Mouse (Mus musculus) megakaryocyte, adult 5-6 weeks (primary cell): Measurements from ENCODE around the gene Hils1. TPM values are rescaled to one million over a fixed set of nuclear protein-coding genes. Genes with fewer than 3 reads are reported as not detected.

ENCODE experiments used
- total RNA-seq, 2 experiments: library from RNA; stranded (forward) in 1 of 2; stranded (reverse) in 1 of 2; fragments of 153-499, 151-499 nt in 1 of 2; fragments of 221-1000, 200-1000 nt in 1 of 2; gene quantifications; 2 replicates each; pipeline versions ENCODE4 v1.2.3 to v1.2.4; 2015 to 2017

Hils1 gene
- total RNA-seq, 2 experiments from 2014 or later, result not detected

Other genes with a start within 250 kb of the Hils1 start
- not detected in 2 replicates for gene Cdc34b, start 225.8 kb upstream of the Hils1 start, total RNA-seq (2015)
- not detected in 2 replicates for gene Cdc34b, start 225.8 kb upstream of the Hils1 start, total RNA-seq (2017)
- gene Tmem92, start 184.9 kb upstream of the Hils1 start, total RNA-seq (2015), result not detected in 2 replicates
- gene Tmem92, start 184.9 kb upstream of the Hils1 start, total RNA-seq (2017), result not detected in 2 replicates
- 0.36 and 0.42 TPM in 2 replicates for gene Col1a1, start 31.4 kb upstream of the Hils1 start, total RNA-seq (2015)
- gene Col1a1, start 31.4 kb upstream of the Hils1 start, total RNA-seq (2017), result 0.49 and 4.8 TPM in 2 replicates
- not detected in 2 replicates for gene Sgca, start 8.7 kb downstream of the Hils1 start, total RNA-seq (2015)
- not detected in 2 replicates for gene Sgca, start 8.7 kb downstream of the Hils1 start, total RNA-seq (2017)
- 73.7 and 76.7 TPM in 2 replicates for gene Ppp1r9b, start 23.4 kb downstream of the Hils1 start, total RNA-seq (2015)
- 155 and 158 TPM in 2 replicates for gene Ppp1r9b, start 23.4 kb downstream of the Hils1 start, total RNA-seq (2017)
- gene Samd14, start 42.3 kb downstream of the Hils1 start, total RNA-seq (2015), result 0.74 and 1.0 TPM in 2 replicates
- gene Samd14, start 42.3 kb downstream of the Hils1 start, total RNA-seq (2017), result 0.18 and 0.69 TPM in 2 replicates
- gene Pdk2, start 73.8 kb downstream of the Hils1 start, total RNA-seq (2015), result 4.5 and 6.3 TPM in 2 replicates
- gene Pdk2, start 73.8 kb downstream of the Hils1 start, total RNA-seq (2017), result 0.73 and 1.7 TPM in 2 replicates
- gene Itga3, start 109.2 kb downstream of the Hils1 start, total RNA-seq (2015), result 0.09 TPM in 1 of 2 replicates, not detected in the other
- 0.24 TPM in 1 of 2 replicates, not detected in the other for gene Itga3, start 109.2 kb downstream of the Hils1 start, total RNA-seq (2017)
- 0.04 TPM in 1 of 2 replicates, not detected in the other for gene Dlx3, start 152.5 kb downstream of the Hils1 start, total RNA-seq (2015)
- gene Dlx3, start 152.5 kb downstream of the Hils1 start, total RNA-seq (2017), result not detected in 2 replicates
- not detected in 2 replicates for gene Dlx4, start 178.7 kb downstream of the Hils1 start, total RNA-seq (2015)
- gene Dlx4, start 178.7 kb downstream of the Hils1 start, total RNA-seq (2017), result not detected in 2 replicates